Mouse (Mus musculus) heart, embryonic 11.5 days (tissue): ENCODE results near the gene Slain1. TPM values are rescaled to one million over a fixed set of nuclear protein-coding genes. Genes with fewer than 3 reads are reported as not detected.

Source experiments
- ATAC-seq: fragments of 200-750 bp; cut with Nextera tagmentation; replicated peaks from 2 replicates; pipeline ENCODE4 v1.8.0; 2017; ENCODE audit warnings: moderate library complexity; ENCODE audit not compliant: insufficient number of reproducible peaks, low FRiP score, low TSS enrichment
- H3K27ac ChIP-seq: fragments of 300-500 bp; sonication (generic); 2 replicates; pipeline ENCODE4 v1.5.1; 2014; ENCODE audit warnings: mild to moderate bottlenecking, low read depth, low read length
- H3K27me3 ChIP-seq: fragments of 300-500 bp; sonication (generic); 2 replicates; pipeline ENCODE4 v1.6.1; 2014; ENCODE audit warnings: mild to moderate bottlenecking, low read length, mixed read lengths; ENCODE audit not compliant: control insufficient read depth, insufficient read depth
- H3K36me3 ChIP-seq: fragments of 300-500 bp; sonication (generic); 2 replicates; pipeline ENCODE4 v1.6.1; 2014; ENCODE audit warnings: mild to moderate bottlenecking, low read length, moderate library complexity, mixed read lengths; ENCODE audit not compliant: control insufficient read depth, insufficient read depth
- H3K4me1 ChIP-seq: fragments of 300-500 bp; sonication (generic); 2 replicates; pipeline ENCODE4 v1.6.1; 2014; ENCODE audit warnings: low read length; ENCODE audit not compliant: control insufficient read depth, insufficient read depth
- H3K4me2 ChIP-seq: fragments of 300-500 bp; sonication (generic); 2 replicates; pipeline ENCODE4 v1.6.1; 2014; ENCODE audit warnings: mild to moderate bottlenecking, moderate library complexity
- H3K4me3 ChIP-seq: fragments of 300-500 bp; sonication (generic); 2 replicates; pipeline ENCODE4 v1.5.1; 2014; ENCODE audit warnings: low read depth, low read length
- H3K9ac ChIP-seq: fragments of 300-500 bp; sonication (generic); 2 replicates; pipeline ENCODE4 v1.6.1; 2014; ENCODE audit warnings: mild to moderate bottlenecking, low read depth, low read length, moderate library complexity
- H3K9me3 ChIP-seq: fragments of 300-500 bp; sonication (generic); replicated peaks from 2 replicates; pipeline ENCODE4 v1.6.1; 2016; ENCODE audit warnings: low read length; ENCODE audit not compliant: control insufficient read depth
- WGBS: fragments of 180-500 bp; shearing (Covaris S2); extraction: QIAGEN DNeasy Blood & Tissue Kit; methylation state at CpG from one replicate; pipeline ENCODE4 v1.1.7; 2014; ENCODE audit not compliant: insufficient replicate concordance; 5-methylcytosine and 5-hydroxymethylcytosine counted together
- polyA plus RNA-seq: library from polyadenylated mRNA; unstranded; fragments of >200 nt; fragmentation: Nextera tagmentation; extraction: Ambion mirVana; gene quantifications from 2 replicates; pipeline ENCODE4 v1.2.1, GENCODE M21; 2014

Gene Slain1
- polyA plus RNA-seq, 1 experiment from 2014 or later, result 0.90 TPM

GRCm38 (mm10) chr14:103680285-103680819 lies 30.3 kb downstream of the Slain1 start:
- peak overlapping the region; percentile 51 for H3K4me2 ChIP-seq
- no peaks in the 10 kb centered on the region for H3K36me3 ChIP-seq
- no peak overlapping the region for H3K27ac ChIP-seq
- H3K9me3 ChIP-seq, result no peaks in the 10 kb centered on the region
- peak overlapping the region; percentile 25 for H3K4me3 ChIP-seq
- ATAC-seq, result peak; percentile 14; the same call in 1 of the 2 replicates
- peaks cover 32% of the 10 kb centered on the region for H3K27me3 ChIP-seq
- no peak overlapping the region for H3K9ac ChIP-seq
- 31% methylated on average over 7 of the region's 7 CpGs for WGBS
- no peaks in the 10 kb centered on the region; the same call in 1 of the 2 replicates for H3K4me1 ChIP-seq

GRCm38 (mm10) chr14:103682633-103683390 lies 32.8 kb downstream of the Slain1 start:
- no peak overlapping the region for H3K4me3 ChIP-seq
- no peaks in the 10 kb centered on the region; the same call in 1 of the 2 replicates for H3K4me1 ChIP-seq
- H3K4me2 ChIP-seq, result no peak overlapping the region
- WGBS, result 74% methylated on average over 9 of the region's 9 CpGs
- H3K27ac ChIP-seq, result no peak overlapping the region
- ATAC-seq, result no peak
- H3K9me3 ChIP-seq, result no peaks in the 10 kb centered on the region
- H3K36me3 ChIP-seq, result no peaks in the 10 kb centered on the region
- peaks cover 28% of the 10 kb centered on the region for H3K27me3 ChIP-seq
- no peak overlapping the region for H3K9ac ChIP-seq

- H3K27ac ChIP-seq, result no peak overlapping the region
- no peaks in the 10 kb centered on the region for H3K36me3 ChIP-seq
- no peak for ATAC-seq
- H3K4me2 ChIP-seq, result no peak overlapping the region
- H3K9me3 ChIP-seq, result no peaks in the 10 kb centered on the region
- H3K9ac ChIP-seq, result no peak overlapping the region
- peaks cover 18% of the 10 kb centered on the region for H3K27me3 ChIP-seq
- H3K4me3 ChIP-seq, result no peak overlapping the region
- 81% methylated on average over 2 of the region's 2 CpGs for WGBS
- H3K4me1 ChIP-seq, result no peaks in the 10 kb centered on the region
These were observed 37.0 kb downstream of the Slain1 start for GRCm38 (mm10) chr14:103686994-103687393.

GRCm38 (mm10) chr14:103694295-103694694 lies 44.3 kb downstream of the Slain1 start:
- no peak for ATAC-seq
- WGBS, result 36% methylated on average over 1 of the region's 1 CpGs
- no peaks in the 10 kb centered on the region for H3K36me3 ChIP-seq
- no peaks in the 10 kb centered on the region for H3K4me1 ChIP-seq
- no peak overlapping the region for H3K4me3 ChIP-seq
- no peaks in the 10 kb centered on the region for H3K27me3 ChIP-seq
- no peaks in the 10 kb centered on the region for H3K9me3 ChIP-seq
- no peak overlapping the region for H3K9ac ChIP-seq
- no peak overlapping the region for H3K4me2 ChIP-seq
- no peak overlapping the region for H3K27ac ChIP-seq

GRCm38 (mm10) chr14:103695620-103696019 lies 45.6 kb downstream of the Slain1 start:
- Histone ChIP-seq H3K4me1 (no peaks in the 10 kb centered on the region), H3K27ac (no peak overlapping the region), H3K9ac (no peak overlapping the region)

GRCm38 (mm10) chr14:103697101-103697500 lies 47.1 kb downstream of the Slain1 start:
- no peaks in the 10 kb centered on the region for H3K36me3 ChIP-seq
- H3K9ac ChIP-seq, result no peak overlapping the region
- no peaks in the 10 kb centered on the region for H3K9me3 ChIP-seq
- no peak for ATAC-seq
- H3K27me3 ChIP-seq, result no peaks in the 10 kb centered on the region
- WGBS, result 75% methylated on average over 7 of the region's 7 CpGs
- H3K4me1 ChIP-seq, result no peaks in the 10 kb centered on the region
- no peak overlapping the region for H3K4me2 ChIP-seq
- H3K27ac ChIP-seq, result no peak overlapping the region
- no peak overlapping the region for H3K4me3 ChIP-seq

More at GRCm38 (mm10) chr14:103695620-103696019, 45.6 kb downstream of the Slain1 start:
- Histone ChIP-seq H3K4me2 (no peak overlapping the region), H3K4me3 (no peak overlapping the region), H3K27me3 (no peaks in the 10 kb centered on the region), H3K36me3 (no peaks in the 10 kb centered on the region), H3K9me3 (no peaks in the 10 kb centered on the region)
- no peak for ATAC-seq
- WGBS, result 58% methylated on average over 3 of the region's 3 CpGs

- no peaks in the 10 kb centered on the region for H3K9me3 ChIP-seq
- H3K27ac ChIP-seq, result no peak overlapping the region
- H3K27me3 ChIP-seq, result no peaks in the 10 kb centered on the region
- no peak overlapping the region for H3K4me2 ChIP-seq
- H3K9ac ChIP-seq, result no peak overlapping the region
- no peak overlapping the region for H3K4me3 ChIP-seq
- no peaks in the 10 kb centered on the region for H3K36me3 ChIP-seq
- H3K4me1 ChIP-seq, result no peaks in the 10 kb centered on the region
- 91% methylated on average over 6 of the region's 6 CpGs for WGBS
- no peak for ATAC-seq
These were observed 49.3 kb downstream of the Slain1 start for GRCm38 (mm10) chr14:103699308-103699707.

GRCm38 (mm10) chr14:103702516-103702915 lies 52.5 kb downstream of the Slain1 start:
- no peaks in the 10 kb centered on the region for H3K36me3 ChIP-seq
- no peak overlapping the region for H3K4me2 ChIP-seq
- WGBS, result 90% methylated on average over 18 of the region's 18 CpGs
- no peak overlapping the region for H3K4me3 ChIP-seq
- no peaks in the 10 kb centered on the region for H3K27me3 ChIP-seq
- no peaks in the 10 kb centered on the region for H3K9me3 ChIP-seq
- H3K4me1 ChIP-seq, result no peaks in the 10 kb centered on the region
- no peak overlapping the region for H3K27ac ChIP-seq
- no peak overlapping the region for H3K9ac ChIP-seq
- no peak for ATAC-seq

- Histone ChIP-seq H3K4me1 (no peaks in the 10 kb centered on the region), H3K27ac (no peak overlapping the region), H3K36me3 (no peaks in the 10 kb centered on the region), H3K27me3 (no peaks in the 10 kb centered on the region), H3K4me3 (no peak overlapping the region), H3K4me2 (no peak overlapping the region), H3K9ac (no peak overlapping the region), H3K9me3 (no peaks in the 10 kb centered on the region)
- 68% methylated on average over 13 of the region's 13 CpGs for WGBS
- ATAC-seq, result no peak
These were observed 54.7 kb downstream of the Slain1 start for GRCm38 (mm10) chr14:103704771-103705170.
